Mouse (Mus musculus) kidney, postnatal 0 days (tissue): Measurements from ENCODE around the gene Hmg20b. TPM values are rescaled to one million over a fixed set of nuclear protein-coding genes. Genes with fewer than 3 reads are reported as not detected.
A peak's percentile ranks its signal among the peaks of the same experiment; 100 is the strongest.

Experiments
- ATAC-seq: fragments of 200-750 bp; cut with Nextera tagmentation; replicated peaks from 2 replicates; pipeline ENCODE4 v1.8.0; 2017; ENCODE audit warnings: low read depth, moderate number of reproducible peaks, moderate TSS enrichment, moderate library complexity; ENCODE audit not compliant: low FRiP score
- DNase-seq: peaks from one replicate; pipeline ENCODE4 v3.0.0-alpha.2; 2016; ENCODE audit warnings: low spot score
- H3K27ac ChIP-seq: fragments of 300-500 bp; sonication (generic); 2 replicates; pipeline ENCODE4 v1.5.1; 2014; ENCODE audit warnings: mild to moderate bottlenecking
- H3K27me3 ChIP-seq: fragments of 300-500 bp; sonication (generic); 2 replicates; pipeline ENCODE4 v1.6.1; 2014; ENCODE audit warnings: low read length, mixed read lengths; ENCODE audit not compliant: insufficient read depth
- H3K36me3 ChIP-seq: fragments of 300-500 bp; sonication (generic); 2 replicates; pipeline ENCODE4 v1.6.1; 2014; ENCODE audit warnings: low read length, mixed read lengths; ENCODE audit not compliant: insufficient read depth
- H3K4me1 ChIP-seq: fragments of 300-500 bp; sonication (generic); replicated peaks from 2 replicates; pipeline ENCODE4 v1.6.1; 2014; ENCODE audit warnings: antibody characterized with exemption, low read length, mixed read lengths; ENCODE audit not compliant: insufficient read depth
- H3K4me2 ChIP-seq: fragments of 300-500 bp; sonication (generic); 2 replicates; pipeline ENCODE4 v1.6.1; 2014; ENCODE audit warnings: mild to moderate bottlenecking, low read length, moderate library complexity, mixed read lengths
- H3K4me3 ChIP-seq: fragments of 300-500 bp; sonication (generic); replicated peaks from 2 replicates; pipeline ENCODE4 v1.5.1; 2014; ENCODE audit warnings: low read depth, low read length
- H3K9ac ChIP-seq: fragments of 300-500 bp; sonication (generic); 2 replicates; pipeline ENCODE4 v1.6.1; 2014; ENCODE audit warnings: low read depth, low read length
- H3K9me3 ChIP-seq: fragments of 300-500 bp; sonication (generic); replicated peaks from 2 replicates; pipeline ENCODE4 v1.6.1; 2016; ENCODE audit warnings: low read length, inconsistent platforms, mixed read lengths
- CTCF ChIP-seq: IDR thresholded peaks from 2 replicates; pipeline ENCODE4 v1.5.1; 2016; ENCODE audit warnings: antibody characterized with exemption, low read depth, mild to moderate bottlenecking, moderate library complexity
- WGBS: fragments of 180-500 bp; shearing (Covaris S2); extraction: QIAGEN DNeasy Blood & Tissue Kit; methylation state at CpG from one replicate; pipeline ENCODE4 v1.1.7; 2014; 5-methylcytosine and 5-hydroxymethylcytosine counted together
- polyA plus RNA-seq: library from polyadenylated mRNA; unstranded; fragments of >200 nt; fragmentation: Nextera tagmentation; extraction: Ambion mirVana; gene quantifications from 2 replicates; pipeline ENCODE4 v1.2.1, GENCODE M21; 2015

Hmg20b gene
- polyA plus RNA-seq, 1 experiment from 2014 or later, result 92.4 TPM

GRCm38 (mm10) chr10:81306837-81307682, 43.2 kb downstream of the Hmg20b start:
- Histone ChIP-seq H3K27ac (no peak overlapping the region), H3K9me3 (no peaks in the 10 kb centered on the region), H3K4me2 (no peak overlapping the region), H3K4me1 (peaks cover 17% of the 10 kb centered on the region), H3K27me3 (no peaks in the 10 kb centered on the region), H3K36me3 (peaks cover 56% of the 10 kb centered on the region), H3K4me3 (no peak overlapping the region), H3K9ac (no peak overlapping the region)
- TF ChIP-seq CTCF, result no peak
- DNase-seq (no peak), ATAC-seq (no peak)
- 93% methylated on average over 21 of the region's 21 CpGs for WGBS

- peaks cover 21% of the 10 kb centered on the region for H3K4me1 ChIP-seq
- ATAC-seq, result no peak
- no peak overlapping the region for H3K27ac ChIP-seq
- DNase-seq, result no peak
- WGBS, result 90% methylated on average over 12 of the region's 12 CpGs
- no peak overlapping the region for H3K4me3 ChIP-seq
- H3K36me3 ChIP-seq, result peaks cover 48% of the 10 kb centered on the region
- no peaks in the 10 kb centered on the region for H3K27me3 ChIP-seq
- no peak for TF ChIP-seq CTCF
- H3K9ac ChIP-seq, result no peak overlapping the region
- no peaks in the 10 kb centered on the region for H3K9me3 ChIP-seq
- no peak overlapping the region for H3K4me2 ChIP-seq
Measured at GRCm38 (mm10) chr10:81306173-81306668, 44.1 kb downstream of the Hmg20b start.

- Histone ChIP-seq H3K27ac (no peak overlapping the region), H3K27me3 (no peaks in the 10 kb centered on the region), H3K4me1 (peaks cover 26% of the 10 kb centered on the region), H3K9me3 (no peaks in the 10 kb centered on the region), H3K4me3 (no peak overlapping the region), H3K9ac (no peak overlapping the region), H3K36me3 (peaks cover 43% of the 10 kb centered on the region), H3K4me2 (no peak overlapping the region)
- no peak for TF ChIP-seq CTCF
- WGBS, result 97% methylated on average over 14 of the region's 14 CpGs
- DNase-seq (no peak), ATAC-seq (no peak)
Measured at GRCm38 (mm10) chr10:81305663-81306062, 44.6 kb downstream of the Hmg20b start.

DNA sequence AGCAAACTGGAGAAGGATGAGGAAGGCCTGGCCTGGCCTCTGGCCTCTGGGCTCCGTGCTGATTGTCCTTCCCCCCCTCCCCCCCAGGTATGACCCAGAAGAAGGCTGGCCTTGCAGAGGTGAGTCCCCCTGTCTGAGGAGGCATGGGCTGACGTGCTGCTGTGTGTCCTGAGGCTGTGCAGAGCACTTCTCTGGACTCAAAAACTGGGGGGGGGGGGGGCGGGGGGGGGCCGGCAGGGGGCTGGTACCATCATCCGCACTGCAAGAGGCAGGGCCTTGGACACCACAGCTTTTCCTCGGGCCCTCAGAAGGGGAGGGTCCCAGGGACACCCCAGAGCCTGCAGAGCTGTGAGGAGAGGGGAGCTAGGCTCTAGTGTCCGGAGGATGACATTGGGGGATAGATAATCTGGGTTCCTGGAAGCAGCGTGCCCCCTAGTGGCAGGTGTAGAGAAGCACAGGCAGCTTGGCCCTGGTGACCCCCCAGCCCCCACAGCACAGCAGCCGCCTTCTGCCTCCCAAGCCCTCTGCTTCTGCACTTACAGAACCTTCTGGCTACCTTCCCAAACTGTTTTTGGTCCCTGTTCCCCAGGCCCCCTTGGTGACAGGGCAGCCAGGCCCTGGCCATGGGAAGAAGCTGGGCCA, 45.6 kb downstream of the Hmg20b start:
- Histone ChIP-seq H3K36me3 (peaks cover 35% of the 10 kb centered on the region), H3K9me3 (no peaks in the 10 kb centered on the region), H3K4me3 (no peak overlapping the region), H3K4me1 (peaks cover 33% of the 10 kb centered on the region), H3K9ac (no peak overlapping the region), H3K4me2 (no peak overlapping the region), H3K27me3 (no peaks in the 10 kb centered on the region), H3K27ac (no peak overlapping the region)
- ATAC-seq (0 out of 2 replicates have a peak, but pooled peaks have one; percentile 18), DNase-seq (peak; percentile 78)
- TF ChIP-seq CTCF, result peak; percentile 87
- WGBS, result 17% methylated on average over 8 of the region's 9 CpGs

GRCm38 (mm10) chr10:81303761-81304160, 46.5 kb downstream of the Hmg20b start:
- Histone ChIP-seq H3K36me3 (peaks cover 26% of the 10 kb centered on the region), H3K27me3 (no peaks in the 10 kb centered on the region), H3K27ac (no peak overlapping the region), H3K9ac (no peak overlapping the region), H3K4me2 (no peak overlapping the region), H3K4me3 (no peak overlapping the region), H3K9me3 (no peaks in the 10 kb centered on the region), H3K4me1 (peaks cover 42% of the 10 kb centered on the region)
- ATAC-seq (no peak), DNase-seq (no peak)
- TF ChIP-seq CTCF, result no peak
- 64% methylated on average over 7 of the region's 7 CpGs for WGBS

DNA sequence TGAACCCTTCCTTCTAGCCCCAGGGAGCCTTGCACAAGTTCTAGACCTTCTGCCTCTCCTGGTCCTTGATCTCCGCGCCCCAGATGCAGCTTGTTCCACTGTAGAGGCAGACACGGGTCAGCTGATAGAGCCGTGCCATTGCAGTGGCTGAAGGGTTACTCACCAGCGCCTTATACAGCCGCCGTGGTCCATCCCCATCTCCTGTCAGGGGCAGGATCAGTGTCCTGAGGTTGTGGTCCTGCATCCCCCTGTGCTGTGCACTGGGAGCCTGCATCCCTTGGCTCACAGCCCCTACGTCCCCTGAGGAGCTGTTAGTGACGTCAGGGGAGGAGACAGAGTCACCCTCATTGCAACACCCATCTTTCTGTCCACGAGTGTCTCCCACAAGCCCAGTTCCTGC, 47.0 kb downstream of the Hmg20b start:
- no peak overlapping the region for H3K4me3 ChIP-seq
- DNase-seq (no peak), ATAC-seq (no peak)
- H3K9ac ChIP-seq, result no peak overlapping the region
- no peaks in the 10 kb centered on the region for H3K9me3 ChIP-seq
- no peaks in the 10 kb centered on the region for H3K27me3 ChIP-seq
- peaks cover 26% of the 10 kb centered on the region for H3K36me3 ChIP-seq
- H3K4me2 ChIP-seq, result peak overlapping the region; percentile 25; the same call in 1 of the 2 replicates
- TF ChIP-seq CTCF, result no peak
- 65% methylated on average over 10 of the region's 10 CpGs for WGBS
- H3K4me1 ChIP-seq, result peaks cover 45% of the 10 kb centered on the region
- H3K27ac ChIP-seq, result peak overlapping the region; percentile 50; the same call in 1 of the 2 replicates
